Comparison of ENCODE assay signal across 8 mouse cellular contexts in genomic region chr2:25982052-25982425, GRCm38 (mm10). TPM values are rescaled to one million over a fixed set of nuclear protein-coding genes. Genes with fewer than 3 reads are reported as not detected.
DNase-seq lines count a peak whose midpoint lies in the region; ATAC-seq lines count a peak whose summit lies in the region.

No protein-coding gene starts in this region.

- H3K36me3 ChIP-seq in forebrain, embryonic 14.5 days (ENCODE audit: control insufficient read depth, insufficient read depth, low read length) = peaks cover 13% of the 10 kb centered on the region; the same call in 1 of the 2 replicates
- no peaks in the 10 kb centered on the region for H3K36me3 ChIP-seq in hindbrain, embryonic 11.5 days (ENCODE audit: control insufficient read depth, insufficient read depth, low read length)
- peaks cover 22% of the 10 kb centered on the region for H3K36me3 ChIP-seq in limb, embryonic 10.5 days
- 0 out of 2 replicates have a peak, but pooled peaks cover 5% of the 10 kb centered on the region for H3K36me3 ChIP-seq in midbrain, embryonic 14.5 days (ENCODE audit: control insufficient read depth, insufficient read depth, low read length)

- H3K9me3 ChIP-seq in forebrain, embryonic 14.5 days (replicated peaks; ENCODE audit: control insufficient read depth, low read length) = no peaks in the 10 kb centered on the region
- H3K9me3 ChIP-seq in hindbrain, embryonic 11.5 days (ENCODE audit: control insufficient read depth, low read length) = no peaks in the 10 kb centered on the region
- H3K9me3 ChIP-seq in limb, embryonic 10.5 days (replicated peaks) = no peaks in the 10 kb centered on the region
- H3K9me3 ChIP-seq in midbrain, embryonic 14.5 days (ENCODE audit: control insufficient read depth, low read length) = no peaks in the 10 kb centered on the region

- H3K4me1 ChIP-seq in forebrain, embryonic 14.5 days (ENCODE audit: control insufficient read depth, insufficient read depth, low read length) = peaks cover 27% of the 10 kb centered on the region
- H3K4me1 ChIP-seq in hindbrain, embryonic 11.5 days (replicated peaks; ENCODE audit: control insufficient read depth, insufficient read depth, low read length) = peaks cover 7% of the 10 kb centered on the region
- H3K4me1 ChIP-seq in limb, embryonic 10.5 days = peaks cover 31% of the 10 kb centered on the region
- peaks cover 38% of the 10 kb centered on the region for H3K4me1 ChIP-seq in midbrain, embryonic 14.5 days (ENCODE audit: control insufficient read depth, insufficient read depth, low read length)

- DNase-seq in CD4-positive, CD25-positive, alpha-beta regulatory T cell, adult 2 months (ENCODE audit: low read depth, low spot score) = peak; percentile 51
- peak; percentile 31 for DNase-seq in c-Kit-negative CD71-positive TER-119-positive erythroid progenitor cells, embryonic 14.5 days (ENCODE audit: low read depth, low spot score)
- DNase-seq in forebrain, embryonic 14.5 days (ENCODE audit: low spot score) = peak; percentile 29
- no peak for DNase-seq in hindbrain, embryonic 11.5 days (ENCODE audit: low spot score)
- DNase-seq in limb, embryonic 10.5 days (ENCODE audit: low spot score) = peak; percentile 48
- peak; percentile 42 for DNase-seq in midbrain, embryonic 14.5 days
- DNase-seq in testis, postnatal 10 days (ENCODE audit: low spot score) = peak; percentile 76

- peak overlapping the region; percentile 95; the same call in 1 of the 2 replicates for H3K27ac ChIP-seq in forebrain, embryonic 14.5 days (ENCODE audit: low read depth, low read length)
- H3K27ac ChIP-seq in hindbrain, embryonic 11.5 days (ENCODE audit: low read depth, low read length) = peak overlapping the region; percentile 90; the same call in 1 of the 2 replicates
- H3K27ac ChIP-seq in limb, embryonic 10.5 days = peak overlapping the region; percentile 97
- peak overlapping the region; percentile 96 for H3K27ac ChIP-seq in midbrain, embryonic 14.5 days (replicated peaks; ENCODE audit: low read depth, low read length)

- ATAC-seq in CD4-positive, CD25-positive, alpha-beta regulatory T cell, adult 4 months = no peak
- no peak for ATAC-seq in forebrain, embryonic 14.5 days
- ATAC-seq in hindbrain, embryonic 11.5 days (ENCODE audit: low FRiP score) = no peak
- ATAC-seq in midbrain, embryonic 14.5 days (ENCODE audit: low FRiP score, low TSS enrichment) = no peak

- H3K27me3 ChIP-seq in forebrain, embryonic 14.5 days (replicated peaks; ENCODE audit: control insufficient read depth, insufficient read depth, low read length) = no peaks in the 10 kb centered on the region
- no peaks in the 10 kb centered on the region for H3K27me3 ChIP-seq in hindbrain, embryonic 11.5 days (ENCODE audit: control insufficient read depth, insufficient read depth, low read length)
- peaks cover 14% of the 10 kb centered on the region for H3K27me3 ChIP-seq in limb, embryonic 10.5 days (ENCODE audit: low read depth, poor library complexity, severe bottlenecking)
- no peaks in the 10 kb centered on the region for H3K27me3 ChIP-seq in midbrain, embryonic 14.5 days (ENCODE audit: control insufficient read depth, insufficient read depth, low read length)

- H3K9ac ChIP-seq in forebrain, embryonic 14.5 days (ENCODE audit: low read length) = peak overlapping the region; percentile 99
- H3K9ac ChIP-seq in hindbrain, embryonic 11.5 days (ENCODE audit: low read depth, low read length) = peak overlapping the region; percentile 96
- H3K9ac ChIP-seq in midbrain, embryonic 14.5 days (replicated peaks; ENCODE audit: low read length) = peak overlapping the region; percentile 97

- peak overlapping the region; percentile 93 for H3K4me2 ChIP-seq in forebrain, embryonic 14.5 days (ENCODE audit: low read length)
- peak overlapping the region; percentile 64 for H3K4me2 ChIP-seq in hindbrain, embryonic 11.5 days (replicated peaks; ENCODE audit: low read depth, low read length)
- peak overlapping the region; percentile 70 for H3K4me2 ChIP-seq in midbrain, embryonic 14.5 days (ENCODE audit: low read length)

- WGBS in forebrain, embryonic 14.5 days = under 1% methylated on average over 16 of the region's 16 CpGs
- WGBS in hindbrain, embryonic 11.5 days = under 1% methylated on average over 16 of the region's 16 CpGs
- 2% methylated on average over 16 of the region's 16 CpGs for WGBS in limb, embryonic 10.5 days
- under 1% methylated on average over 16 of the region's 16 CpGs for WGBS in midbrain, embryonic 14.5 days

- H3K4me3 ChIP-seq in forebrain, embryonic 14.5 days (ENCODE audit: low read depth, low read length) = peak overlapping the region; percentile 94
- H3K4me3 ChIP-seq in hindbrain, embryonic 11.5 days (ENCODE audit: low read depth, low read length) = peak overlapping the region; percentile 95
- peak overlapping the region; percentile 97 for H3K4me3 ChIP-seq in limb, embryonic 10.5 days
- H3K4me3 ChIP-seq in midbrain, embryonic 14.5 days (replicated peaks; ENCODE audit: low read depth, low read length) = peak overlapping the region; percentile 90

RNA-seq across cellular contexts. Expression of gene Camsap1, which starts 1.0 kb away (rescaled TPM):
- polyA plus RNA-seq in CD4-positive, CD25-positive, alpha-beta regulatory T cell, adult 4 months (2017; shearing (Covaris generic)) = 1 to 10 TPM; 6.0 to 9.7 TPM
- polyA plus RNA-seq in forebrain, embryonic 14.5 days (2014; fragmentation: Nextera tagmentation; extraction: Ambion mirVana) = 30.9 and 61.3 TPM in 2 replicates
- 34.9 and 50.4 TPM in 2 replicates for polyA plus RNA-seq in hindbrain, embryonic 11.5 days (2014; fragmentation: Nextera tagmentation; extraction: Ambion mirVana)
- 30.5 and 34.7 TPM in 2 replicates for polyA plus RNA-seq in limb, embryonic 10.5 days (2016; fragmentation: Nextera tagmentation; extraction: Ambion mirVana)
- polyA plus RNA-seq in midbrain, embryonic 14.5 days (2014; fragmentation: Nextera tagmentation; extraction: Ambion mirVana) = 82.1 and 95.9 TPM in 2 replicates

RNA-seq across cellular contexts. Expression of gene Ubac1, which starts 39.5 kb away (rescaled TPM):
- polyA plus RNA-seq in CD4-positive, CD25-positive, alpha-beta regulatory T cell, adult 4 months (2017; shearing (Covaris generic)) = 10 to 100 TPM; 10.2 to 11.8 TPM
- polyA plus RNA-seq in forebrain, embryonic 14.5 days (2014; fragmentation: Nextera tagmentation; extraction: Ambion mirVana) = 107 and 121 TPM in 2 replicates
- 106 and 111 TPM in 2 replicates for polyA plus RNA-seq in hindbrain, embryonic 11.5 days (2014; fragmentation: Nextera tagmentation; extraction: Ambion mirVana)
- 95.5 and 95.6 TPM in 2 replicates for polyA plus RNA-seq in limb, embryonic 10.5 days (2016; fragmentation: Nextera tagmentation; extraction: Ambion mirVana)
- 122 and 129 TPM in 2 replicates for polyA plus RNA-seq in midbrain, embryonic 14.5 days (2014; fragmentation: Nextera tagmentation; extraction: Ambion mirVana)
